Mouse (Mus musculus) myocyte (in vitro differentiated cells): ENCODE results near the gene Stk11. TPM values are rescaled to one million over a fixed set of nuclear protein-coding genes. Genes with fewer than 3 reads are reported as not detected.

Experiments used
- H3K27me3 ChIP-seq: one replicate; pipeline ENCODE4 v1.6.1; 2011; ENCODE audit not compliant: control insufficient read depth, insufficient read depth, insufficient read length
- H3K36me3 ChIP-seq: one replicate; pipeline ENCODE4 v1.6.1; 2011; ENCODE audit not compliant: control insufficient read depth, insufficient read depth
- H3K4me2 ChIP-seq: one replicate; pipeline ENCODE4 v1.6.1; 2011; ENCODE audit warnings: low read depth, control low read depth
- H3K4me3 ChIP-seq: one replicate; pipeline ENCODE4 v1.5.1; 2011; ENCODE audit warnings: mild to moderate bottlenecking, control low read depth, moderate library complexity
- H3K79me2 ChIP-seq: one replicate; pipeline ENCODE4 v1.6.1; 2011; ENCODE audit not compliant: control insufficient read depth, insufficient read depth
- H3ac ChIP-seq: one replicate; pipeline ENCODE4 v1.6.1; 2011; ENCODE audit not compliant: control insufficient read depth, insufficient read length
- CEBPB ChIP-seq: IDR thresholded peaks from 2 replicates; pipeline ENCODE4 v1.6.1; 2011; ENCODE audit warnings: mild to moderate bottlenecking, moderate library complexity; ENCODE audit not compliant: poor library complexity, insufficient read depth, severe bottlenecking
- E2F4 ChIP-seq: IDR thresholded peaks from one replicate; pipeline ENCODE4 v1.6.1; 2011; ENCODE audit warnings: mild to moderate bottlenecking, control low read depth, moderate library complexity; ENCODE audit not compliant: insufficient read depth
- MAX ChIP-seq: IDR thresholded peaks from one replicate; pipeline ENCODE4 v1.6.1; 2011; ENCODE audit warnings: low read depth, mild to moderate bottlenecking, control low read depth
- MYOD1 ChIP-seq, 3 experiments: IDR thresholded peaks; one replicate each; pipeline ENCODE4 v1.6.1; 2011; ENCODE audit warnings: control low read depth in 2 of 3, low read depth in 2 of 3, mild to moderate bottlenecking in 2 of 3, moderate library complexity in 1 of 3; ENCODE audit not compliant: insufficient read length in 2 of 3, control insufficient read depth in 1 of 3
- MYOG ChIP-seq, 3 experiments: IDR thresholded peaks; one replicate each; pipeline ENCODE4 v1.6.1; 2011; ENCODE audit warnings: control low read depth in 2 of 3, low read depth in 2 of 3, mild to moderate bottlenecking in 2 of 3; ENCODE audit not compliant: insufficient read length in 2 of 3, control insufficient read depth in 1 of 3, insufficient read depth in 1 of 3
- POLR2A ChIP-seq: IDR thresholded peaks from one replicate; pipeline ENCODE4 v1.6.1; 2011; ENCODE audit warnings: low read depth, mild to moderate bottlenecking, control low read depth, moderate library complexity; ENCODE audit not compliant: insufficient read length
- POLR2AphosphoS2 ChIP-seq: IDR thresholded peaks from one replicate; pipeline ENCODE4 v1.6.1; 2011; ENCODE audit warnings: low read depth, control low read depth; ENCODE audit not compliant: insufficient read length
- REST ChIP-seq: IDR thresholded peaks from one replicate; pipeline ENCODE4 v1.6.1; 2011; ENCODE audit warnings: mild to moderate bottlenecking, control low read depth, moderate library complexity; ENCODE audit not compliant: insufficient read depth, insufficient read length
- SRF ChIP-seq: IDR thresholded peaks from one replicate; pipeline ENCODE4 v1.6.1; 2011; ENCODE audit warnings: low read depth; ENCODE audit not compliant: control insufficient read depth, insufficient read length
- TCF12 ChIP-seq: IDR thresholded peaks from one replicate; pipeline ENCODE4 v1.6.1; 2011; ENCODE audit warnings: mild to moderate bottlenecking, control low read depth; ENCODE audit not compliant: poor library complexity, insufficient read depth, severe bottlenecking
- TCF3 ChIP-seq: IDR thresholded peaks from one replicate; pipeline ENCODE4 v1.6.1; 2011; ENCODE audit warnings: low read depth, control low read depth; ENCODE audit not compliant: insufficient read length
- USF1 ChIP-seq: IDR thresholded peaks from one replicate; pipeline ENCODE4 v1.6.1; 2011; ENCODE audit warnings: low read depth, mild to moderate bottlenecking, control low read depth, moderate library complexity
- polyA plus RNA-seq: library from polyadenylated mRNA; unstranded; fragments of >200 nt; fragmentation: generic; extraction: Trizol; gene quantifications from one replicate; pipeline ENCODE4 v1.2.1, GENCODE M21; 2012; ENCODE audit warnings: missing spikeins

Stk11 gene
- polyA plus RNA-seq, 1 experiment = 150 TPM

- Histone ChIP-seq H3K4me2 (no peak overlapping the region), H3K79me2 (peaks cover 7% of the 10 kb centered on the region)
- TF ChIP-seq TCF3 = no peak
- no peak for TF ChIP-seq CEBPB
- no peak for TF ChIP-seq MAX
- peak; percentile 57 for TF ChIP-seq POLR2A
- no peak for TF ChIP-seq USF1
- TF ChIP-seq REST = no peak
- no peak for TF ChIP-seq MYOG (IDR thresholded peaks at IDR 0.05; ENCODE audit: control insufficient read depth in 1 of 3, insufficient read depth in 1 of 3, insufficient read length in 2 of 3, low read depth in 2 of 3)
- no peak for TF ChIP-seq MYOD1 (IDR thresholded peaks at IDR 0.05; ENCODE audit: control insufficient read depth in 1 of 3, insufficient read length in 2 of 3, low read depth in 2 of 3)
- TF ChIP-seq SRF = no peak
- peak; percentile 86 for TF ChIP-seq POLR2AphosphoS2
- no peak for TF ChIP-seq TCF12
- TF ChIP-seq E2F4 = no peak
These were observed 15.8 kb downstream of the Stk11 start for GRCm38 (mm10) chr10:80131316-80131951.

DNA sequence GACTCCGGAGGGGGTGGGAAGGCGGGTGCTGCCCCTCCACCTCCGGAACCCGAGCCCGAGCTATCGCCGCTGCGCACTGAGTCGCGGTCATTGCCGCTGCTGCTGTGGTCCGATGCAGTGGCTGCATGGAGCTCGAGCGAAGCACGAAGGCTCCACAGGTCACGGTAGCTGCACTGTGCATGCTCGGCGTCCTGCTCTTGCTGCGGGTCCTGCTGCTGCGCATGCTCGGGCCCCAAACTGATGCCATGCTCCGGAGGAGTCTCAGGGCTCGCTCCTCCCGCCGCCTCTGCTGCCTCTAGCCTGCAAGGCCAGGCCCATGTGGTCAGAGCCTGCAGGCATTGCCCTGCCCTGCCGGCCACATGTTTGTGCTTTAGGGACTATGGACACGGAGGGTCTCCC, 16.3 kb downstream of the Stk11 start:
- Histone ChIP-seq H3K4me2 (no peak overlapping the region), H3K36me3 (peaks cover 6% of the 10 kb centered on the region), H3K4me3 (no peak overlapping the region), H3K27me3 (no peaks in the 10 kb centered on the region), H3K79me2 (peaks cover 2% of the 10 kb centered on the region), H3ac (no peak overlapping the region)
- TF ChIP-seq REST (no peak), MYOD1 (IDR thresholded peaks at IDR 0.05; ENCODE audit: control insufficient read depth in 1 of 3, insufficient read length in 2 of 3, low read depth in 2 of 3) (no peak), MAX (no peak), E2F4 (no peak), POLR2A (no peak), MYOG (IDR thresholded peaks at IDR 0.05; ENCODE audit: control insufficient read depth in 1 of 3, insufficient read depth in 1 of 3, insufficient read length in 2 of 3, low read depth in 2 of 3) (no peak), POLR2AphosphoS2 (no peak), USF1 (no peak), SRF (no peak), TCF12 (no peak), TCF3 (no peak), CEBPB (no peak)

More at GRCm38 (mm10) chr10:80131316-80131951, 15.8 kb downstream of the Stk11 start:
- no peak overlapping the region for H3K4me3 ChIP-seq
- no peak overlapping the region for H3ac ChIP-seq
- H3K36me3 ChIP-seq = peaks cover 6% of the 10 kb centered on the region
- H3K27me3 ChIP-seq = no peaks in the 10 kb centered on the region

DNA sequence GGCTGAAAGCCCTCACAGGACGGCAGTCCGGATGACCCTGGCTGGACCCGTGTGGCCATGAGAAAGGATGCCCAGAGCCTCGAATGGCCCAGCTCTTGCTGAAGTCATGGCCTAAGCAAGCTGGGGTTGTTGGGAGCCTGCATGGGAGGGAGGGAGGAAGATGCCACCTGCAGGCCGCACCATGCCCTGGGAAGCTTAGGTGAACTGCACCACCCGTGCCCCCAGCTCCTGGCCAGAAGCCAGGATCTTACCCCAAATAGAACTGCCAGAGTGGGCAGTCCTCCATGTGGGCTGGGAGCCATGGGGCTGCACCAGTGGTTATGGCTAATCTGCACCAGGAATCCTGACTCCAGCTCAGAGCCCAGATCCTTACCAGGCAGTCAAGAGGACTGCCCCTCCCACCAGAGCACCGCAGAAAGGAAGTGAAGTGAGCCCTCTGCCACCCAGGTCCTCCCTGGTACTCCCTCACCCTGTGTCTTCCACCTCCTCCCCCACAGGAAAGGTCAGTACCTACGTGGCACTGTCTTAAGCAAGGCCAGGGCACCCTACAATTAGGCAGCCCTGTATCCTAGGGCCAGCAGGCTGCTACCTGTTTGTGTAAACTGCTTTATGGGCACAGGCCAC, 17.7 kb downstream of the Stk11 start:
- H3K4me3 ChIP-seq = no peak overlapping the region
- H3K79me2 ChIP-seq = no peaks in the 10 kb centered on the region
- H3K4me2 ChIP-seq = no peak overlapping the region
- peaks cover 6% of the 10 kb centered on the region for H3K36me3 ChIP-seq
- H3ac ChIP-seq = no peak overlapping the region
- no peaks in the 10 kb centered on the region for H3K27me3 ChIP-seq
- no peak for TF ChIP-seq SRF
- TF ChIP-seq POLR2AphosphoS2 = peak; percentile 74

DNA sequence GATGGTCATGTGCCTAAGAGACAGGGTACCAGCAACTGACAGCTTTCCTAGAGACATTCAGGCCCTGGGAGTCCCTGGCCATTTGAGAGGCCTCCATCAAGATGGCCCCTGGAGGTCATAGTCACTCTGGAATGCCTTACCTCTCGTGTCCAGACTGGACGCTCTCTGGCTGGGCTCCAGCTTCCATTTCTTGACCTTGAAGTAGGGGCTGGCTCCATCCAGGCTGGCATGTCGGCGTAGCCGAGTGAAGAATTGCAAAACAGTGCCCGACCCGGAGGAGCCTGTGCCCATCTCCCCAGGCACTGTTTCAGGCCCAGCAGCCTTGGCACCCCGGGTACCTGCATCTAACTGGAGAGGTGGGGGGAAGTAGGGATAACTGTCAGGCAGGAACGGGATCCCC, 18.8 kb downstream of the Stk11 start:
- Histone ChIP-seq H3K79me2 (no peaks in the 10 kb centered on the region), H3K4me2 (no peak overlapping the region), H3K36me3 (peaks cover 6% of the 10 kb centered on the region), H3ac (no peak overlapping the region), H3K4me3 (no peak overlapping the region), H3K27me3 (no peaks in the 10 kb centered on the region)
- TF ChIP-seq REST (no peak), MYOD1 (IDR thresholded peaks at IDR 0.05; ENCODE audit: control insufficient read depth in 1 of 3, insufficient read length in 2 of 3, low read depth in 2 of 3) (no peak), CEBPB (no peak), E2F4 (no peak), USF1 (no peak), TCF12 (no peak), SRF (no peak), POLR2AphosphoS2 (no peak), MYOG (IDR thresholded peaks at IDR 0.05; ENCODE audit: control insufficient read depth in 1 of 3, insufficient read depth in 1 of 3, insufficient read length in 2 of 3, low read depth in 2 of 3) (no peak), MAX (no peak), POLR2A (no peak), TCF3 (no peak)

GRCm38 (mm10) chr10:80135161-80135560, 19.6 kb downstream of the Stk11 start:
- no peak for TF ChIP-seq CEBPB
- no peak for TF ChIP-seq E2F4
- no peak for TF ChIP-seq MYOD1 (IDR thresholded peaks at IDR 0.05; ENCODE audit: control insufficient read depth in 1 of 3, insufficient read length in 2 of 3, low read depth in 2 of 3)
- TF ChIP-seq TCF3 = no peak
- TF ChIP-seq POLR2AphosphoS2 = no peak
- TF ChIP-seq MAX = no peak
- TF ChIP-seq TCF12 = no peak
- TF ChIP-seq REST = no peak
- no peak for TF ChIP-seq USF1
- H3K27me3 ChIP-seq = no peaks in the 10 kb centered on the region
- H3K4me3 ChIP-seq = no peak overlapping the region
- H3K79me2 ChIP-seq = no peaks in the 10 kb centered on the region
- H3K36me3 ChIP-seq = peaks cover 4% of the 10 kb centered on the region
- H3ac ChIP-seq = no peak overlapping the region
- H3K4me2 ChIP-seq = no peak overlapping the region
